Mouse (Mus musculus) erythroid progenitor cell, adult 5-6 weeks (primary cell): Measurements from ENCODE around the gene Map7d1. TPM values are rescaled to one million over a fixed set of nuclear protein-coding genes. Genes with fewer than 3 reads are reported as not detected.
A peak's percentile ranks its signal among the peaks of the same experiment; 100 is the strongest.

Source experiments
- ATAC-seq: replicated peaks from 2 replicates; pipeline ENCODE4 v1.8.0; 2016; ENCODE audit warnings: moderate number of reproducible peaks, mild to moderate bottlenecking, moderate TSS enrichment, inconsistent platforms; ENCODE audit not compliant: poor library complexity, low FRiP score, severe bottlenecking
- total RNA-seq, 2 experiments: library from RNA; stranded (forward) in 1 of 2; stranded (reverse) in 1 of 2; fragments of 150-400 nt in 1 of 2; fragments of 186-747, 209-891 nt in 1 of 2; gene quantifications; 2 replicates each; pipeline versions ENCODE4 v1.2.3 to v1.2.4; 2015 to 2017; ENCODE audit warnings: low replicate concordance in 2 of 2

Map7d1 gene
- total RNA-seq, 2 experiments from 2014 or later, result 6.3 to 6.7 TPM

DNA sequence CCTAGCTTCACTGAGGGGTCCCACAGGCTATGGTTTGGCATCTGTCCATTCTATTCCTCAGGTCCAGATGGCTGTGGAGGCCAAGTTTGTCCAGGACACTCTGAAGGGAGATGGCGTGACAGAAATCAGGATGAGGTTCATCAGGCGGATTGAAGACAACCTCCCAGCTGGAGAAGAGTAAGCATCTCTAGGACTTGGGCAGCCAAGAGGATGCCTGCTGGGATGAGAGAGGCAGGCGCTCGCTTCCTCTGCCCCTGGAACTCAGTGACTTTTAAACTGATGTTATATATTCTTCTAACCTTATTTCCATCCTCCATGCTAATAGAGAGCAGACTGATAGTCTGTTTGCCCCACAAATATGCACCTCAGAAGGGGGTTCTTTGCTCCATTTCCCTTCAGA lies 18.9 kb upstream of the Map7d1 start:
- ATAC-seq, result no peak

DNA sequence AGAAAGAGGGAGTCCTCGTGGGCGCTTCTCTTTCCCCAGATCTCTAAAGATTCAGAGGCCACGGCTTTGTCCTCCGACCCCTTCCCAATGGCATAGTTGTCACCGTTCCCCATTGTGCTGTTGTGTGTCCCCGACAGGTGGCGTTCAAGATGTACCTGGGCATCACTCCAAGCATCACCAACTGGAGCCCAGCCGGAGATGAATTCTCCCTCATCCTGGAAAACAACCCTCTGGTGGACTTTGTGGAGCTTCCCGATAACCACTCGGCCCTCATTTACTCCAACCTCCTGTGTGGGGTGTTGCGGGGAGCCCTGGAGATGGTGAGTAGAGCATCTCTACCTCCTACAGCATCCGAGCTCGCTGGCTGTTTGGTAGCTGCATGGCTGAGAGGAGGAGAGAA lies 17.6 kb upstream of the Map7d1 start:
- ATAC-seq, result no peak

DNA sequence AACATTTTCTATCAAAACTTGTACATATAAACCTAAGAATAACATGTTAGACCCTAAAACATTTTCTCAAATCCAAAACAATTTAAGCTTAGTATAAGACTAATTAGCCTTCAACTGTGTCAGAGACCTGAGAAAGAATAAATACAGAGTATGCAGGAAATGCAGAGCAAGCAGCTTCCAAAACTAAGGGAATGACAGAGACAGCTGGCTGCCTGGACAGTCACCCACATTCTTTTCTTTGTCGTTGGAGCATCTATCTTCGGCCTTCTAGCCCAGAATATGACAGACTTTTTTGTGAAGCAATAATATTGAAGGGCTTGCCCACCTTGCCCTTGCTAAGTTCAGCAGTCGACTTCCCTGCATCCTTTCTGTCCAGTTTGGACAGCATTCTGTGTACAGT lies 13.1 kb upstream of the Map7d1 start:
- ATAC-seq, result no peak

DNA sequence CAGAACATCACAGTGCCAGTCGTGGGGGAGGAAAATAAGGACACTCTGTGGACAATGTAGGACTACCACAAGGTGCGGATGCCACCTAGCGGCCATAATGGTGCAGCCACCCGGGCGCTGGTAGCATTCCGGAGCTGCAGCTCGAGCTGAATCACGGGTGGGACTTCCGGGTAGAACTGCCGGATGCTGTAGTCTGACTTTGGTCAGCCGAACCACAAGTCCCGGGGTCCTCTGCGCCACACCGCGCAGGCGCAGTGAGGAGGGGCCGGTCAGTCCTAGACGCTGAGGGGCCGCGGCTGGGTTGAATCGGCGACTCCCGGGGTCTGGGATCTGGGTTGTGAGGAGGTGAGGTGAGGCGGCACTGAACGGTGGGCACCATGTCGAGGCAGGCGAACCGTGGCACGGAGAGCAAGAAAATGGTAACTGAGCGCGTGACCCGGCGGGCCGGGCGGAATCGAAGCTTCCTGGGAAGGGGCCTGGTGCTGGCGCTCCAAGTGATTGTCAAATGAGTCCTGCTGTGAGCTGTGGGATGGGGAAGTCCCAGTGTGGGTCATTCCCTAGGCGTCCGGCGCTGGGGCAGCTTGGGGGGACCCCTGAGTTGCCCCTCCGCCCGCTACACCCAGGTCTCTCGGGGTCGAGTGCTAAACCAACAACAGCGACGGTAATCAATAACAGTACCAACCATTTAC lies 6.1 kb upstream of the Map7d1 start, which contains the start of gene Trappc3:
TSS of gene Trappc3 (plus strand) at position 207 of the 689 bp plus-strand sequence.
- ATAC-seq, result peak; percentile 84

DNA sequence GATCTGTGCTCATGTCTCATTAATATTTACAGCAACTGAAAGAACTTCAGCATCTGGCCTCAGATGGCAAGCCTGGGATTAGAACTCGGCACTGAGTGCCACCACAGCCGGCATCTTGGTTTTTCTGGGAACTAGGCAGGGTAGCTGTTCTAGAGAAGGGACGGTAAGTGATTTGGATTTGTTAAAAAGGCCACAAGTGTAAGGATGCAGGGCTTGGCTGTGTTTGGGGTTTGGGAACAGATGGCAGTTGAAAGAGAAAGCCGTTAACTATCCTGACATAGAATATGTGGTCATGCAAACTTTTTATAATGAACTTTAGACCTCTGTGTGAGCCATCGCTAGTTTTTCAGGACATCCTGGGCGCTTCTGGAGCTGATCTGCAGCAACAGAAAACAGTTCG lies 5.5 kb upstream of the Map7d1 start:
- ATAC-seq, result no peak

DNA sequence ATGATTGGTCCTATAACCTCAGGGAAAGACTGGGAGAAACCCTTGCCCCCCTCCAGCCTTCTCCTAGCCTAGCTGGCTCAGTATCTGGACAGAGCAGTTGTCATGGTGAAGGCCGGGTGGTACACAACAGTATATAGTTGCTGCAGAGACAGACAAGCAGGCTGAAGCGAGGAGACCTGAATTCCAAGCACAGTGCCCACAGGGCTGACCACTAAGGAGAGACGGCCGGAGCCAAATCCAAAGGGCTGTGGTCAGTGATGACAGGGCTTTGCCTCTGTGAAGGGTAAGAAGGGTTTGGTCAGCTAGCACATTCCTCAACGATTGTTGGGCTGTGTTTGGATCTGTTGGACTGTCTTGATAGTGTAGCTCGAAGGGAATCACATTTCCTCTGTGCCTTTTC lies 5.1 kb upstream of the Map7d1 start:
- ATAC-seq, result peak; percentile 9

DNA sequence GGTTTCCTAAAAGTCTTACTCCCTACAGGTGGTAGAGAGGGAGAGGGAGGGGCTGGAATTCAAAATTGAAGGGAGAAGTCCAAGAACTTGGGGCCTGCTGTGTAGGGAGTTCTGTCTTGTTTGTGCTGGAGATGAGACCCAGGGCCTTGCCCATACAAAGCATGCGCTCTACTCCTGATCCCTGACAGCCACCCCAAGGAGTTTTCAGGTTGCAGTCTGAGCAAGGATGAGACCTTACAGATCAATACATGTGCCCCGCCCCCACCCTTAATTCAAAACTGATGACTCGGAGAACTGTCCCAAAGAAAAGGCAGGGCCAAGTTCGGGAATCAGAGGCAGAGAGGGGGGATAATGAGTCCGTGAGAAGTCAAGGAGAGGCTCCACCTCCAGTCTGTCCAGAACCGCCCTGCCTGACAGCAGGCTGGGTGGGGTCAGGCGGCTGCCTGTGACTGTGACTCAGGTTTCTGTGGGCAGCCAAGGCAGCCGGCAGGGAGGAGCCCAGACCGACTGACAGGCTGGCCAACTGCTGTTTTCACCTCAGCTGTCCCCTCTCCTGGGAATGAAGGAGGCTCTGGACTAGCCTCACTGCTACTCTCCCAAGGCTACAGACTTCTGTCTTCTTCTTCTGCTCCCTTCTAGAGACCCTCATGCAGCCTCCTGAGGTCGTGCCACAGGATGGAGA lies 4.5 kb upstream of the Map7d1 start:
- peak; percentile 82 for ATAC-seq

DNA sequence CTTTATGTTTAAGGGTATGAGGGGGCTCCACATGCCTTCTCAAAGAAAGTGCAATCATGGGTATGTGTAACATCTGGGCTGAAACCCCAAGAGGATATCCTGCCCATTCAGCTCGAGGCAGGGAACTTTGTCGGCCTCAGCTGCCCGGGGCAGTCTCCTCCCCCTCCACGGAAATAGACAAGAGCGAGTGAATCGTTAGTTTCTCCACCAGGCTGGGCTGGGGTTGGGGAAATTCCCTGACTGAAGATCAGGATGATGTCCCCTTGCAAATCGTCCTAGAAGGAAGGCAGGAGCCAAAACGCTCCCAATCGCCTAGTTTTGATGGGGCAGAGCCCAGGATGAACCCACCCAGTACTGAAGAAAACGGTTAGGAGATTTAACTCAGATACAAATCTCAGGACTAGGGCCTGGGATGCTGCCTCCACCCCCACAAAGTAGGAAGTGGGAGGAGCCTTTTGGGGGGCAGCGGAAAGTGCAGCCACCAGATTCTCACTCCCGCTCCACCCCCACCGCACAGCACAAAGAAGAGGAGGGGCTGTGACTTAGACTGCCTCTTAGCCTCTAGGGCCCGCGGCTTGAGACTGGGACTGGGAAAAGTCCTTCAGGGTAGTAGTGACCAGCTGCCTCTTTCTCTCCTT lies 3.5 kb upstream of the Map7d1 start:
- ATAC-seq, result no peak

DNA sequence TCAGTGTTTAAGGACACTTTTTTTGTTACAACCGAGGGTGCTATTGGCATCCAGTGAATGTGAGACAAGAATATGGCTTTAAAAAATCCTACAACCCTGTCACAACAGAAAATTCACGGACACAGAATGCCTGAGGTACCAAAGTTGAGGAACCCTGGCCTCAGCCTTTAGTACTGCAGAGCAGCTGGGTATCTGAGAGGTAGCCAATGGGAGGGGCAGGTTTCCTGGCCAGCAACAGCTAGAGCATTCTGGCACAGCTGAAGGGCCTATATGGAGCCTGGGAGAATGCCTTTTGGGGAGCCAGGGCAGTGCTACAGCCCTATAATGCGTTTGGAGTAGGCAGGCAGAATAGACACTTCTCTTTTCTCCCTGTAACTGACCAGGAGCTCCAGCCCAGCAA lies 2.9 kb upstream of the Map7d1 start:
- ATAC-seq, result no peak

DNA sequence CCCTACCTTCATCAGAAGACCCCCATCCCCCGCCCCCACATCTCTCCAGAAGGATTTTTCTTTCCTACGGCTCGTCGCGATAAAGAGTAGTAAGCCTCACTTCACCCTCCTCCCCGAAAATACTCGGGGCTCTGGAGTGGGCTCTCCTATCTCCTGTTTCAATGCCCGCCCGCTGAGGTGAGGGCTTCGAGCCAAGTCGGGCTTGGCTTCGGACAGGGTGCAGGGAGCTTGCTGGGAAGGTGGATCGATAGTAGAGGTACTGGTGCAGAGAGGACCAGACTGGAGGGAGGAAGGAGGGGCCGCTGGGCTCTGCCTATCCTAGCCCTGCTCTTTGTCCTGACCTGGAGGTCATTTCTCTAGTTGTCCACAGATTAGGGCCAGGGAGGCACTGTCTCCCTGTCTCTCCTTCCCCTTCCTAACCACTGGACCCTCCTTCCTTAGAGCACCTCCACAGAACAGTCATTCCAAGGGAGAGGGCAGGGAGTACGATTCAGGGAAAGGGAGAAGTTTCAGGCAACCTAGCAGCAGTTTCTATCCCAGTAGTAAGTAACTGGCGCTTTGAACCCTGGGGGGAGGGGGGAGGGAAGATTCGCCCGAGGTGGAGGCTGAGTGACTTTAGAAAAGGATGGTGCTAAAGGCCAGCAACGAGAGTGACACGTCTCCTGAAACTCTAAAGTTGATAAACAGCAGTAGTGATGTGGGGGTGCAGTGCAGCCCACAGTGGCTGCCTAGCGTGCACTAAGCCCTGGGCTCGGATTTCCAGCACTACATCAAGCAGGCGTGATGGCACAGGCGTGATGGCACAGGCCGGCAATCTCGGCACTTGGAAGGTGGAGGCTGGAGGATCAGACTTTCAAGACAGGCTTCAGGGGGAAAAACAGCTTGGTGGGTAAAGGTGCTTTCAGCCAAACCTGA lies 1.1 kb upstream of the Map7d1 start:
- ATAC-seq, result no peak

DNA sequence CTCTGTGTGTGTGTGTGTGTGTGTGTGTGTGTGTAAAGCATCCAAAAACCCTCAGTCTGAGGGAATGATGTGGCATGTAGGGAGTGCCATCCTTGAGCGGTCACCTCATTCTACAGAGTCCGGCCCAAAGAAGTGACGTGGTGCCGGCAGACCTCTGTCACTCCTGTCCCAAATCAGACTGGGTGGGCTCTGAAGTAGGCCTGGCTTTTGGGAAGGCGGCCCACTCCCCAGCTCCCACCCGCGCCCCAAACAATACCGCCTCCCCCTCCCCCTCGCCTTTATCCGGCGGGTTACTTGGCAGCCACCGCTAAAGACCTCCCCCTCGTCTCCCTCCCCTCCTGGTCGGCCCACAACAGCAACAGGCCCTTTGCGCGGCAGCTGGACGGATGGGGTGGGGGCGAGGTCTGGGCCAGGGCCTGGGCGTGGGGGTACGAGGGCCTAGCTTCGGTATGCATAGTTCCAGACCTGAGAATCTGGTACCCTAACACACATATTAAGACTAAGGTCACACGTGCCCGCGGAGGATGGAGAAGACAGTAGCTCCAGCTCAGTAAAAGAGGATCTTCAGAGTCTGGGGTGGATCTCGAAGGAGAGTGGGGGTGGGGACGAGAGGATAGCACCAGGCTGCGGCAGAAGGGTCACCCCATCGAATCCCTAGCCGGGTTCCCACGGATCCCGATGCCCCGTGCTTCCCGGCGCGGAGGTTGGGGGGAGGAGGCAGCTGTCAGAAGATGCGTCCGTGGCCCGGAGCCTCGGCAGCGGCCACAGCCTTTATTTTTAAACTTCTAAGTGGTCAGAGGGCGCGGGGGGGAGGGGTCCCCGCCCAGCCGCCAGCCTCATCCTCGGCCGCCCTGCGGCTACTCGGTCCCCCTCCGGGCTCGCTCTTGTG lies 786 bp downstream of the Map7d1 start:
- no peak for ATAC-seq

DNA sequence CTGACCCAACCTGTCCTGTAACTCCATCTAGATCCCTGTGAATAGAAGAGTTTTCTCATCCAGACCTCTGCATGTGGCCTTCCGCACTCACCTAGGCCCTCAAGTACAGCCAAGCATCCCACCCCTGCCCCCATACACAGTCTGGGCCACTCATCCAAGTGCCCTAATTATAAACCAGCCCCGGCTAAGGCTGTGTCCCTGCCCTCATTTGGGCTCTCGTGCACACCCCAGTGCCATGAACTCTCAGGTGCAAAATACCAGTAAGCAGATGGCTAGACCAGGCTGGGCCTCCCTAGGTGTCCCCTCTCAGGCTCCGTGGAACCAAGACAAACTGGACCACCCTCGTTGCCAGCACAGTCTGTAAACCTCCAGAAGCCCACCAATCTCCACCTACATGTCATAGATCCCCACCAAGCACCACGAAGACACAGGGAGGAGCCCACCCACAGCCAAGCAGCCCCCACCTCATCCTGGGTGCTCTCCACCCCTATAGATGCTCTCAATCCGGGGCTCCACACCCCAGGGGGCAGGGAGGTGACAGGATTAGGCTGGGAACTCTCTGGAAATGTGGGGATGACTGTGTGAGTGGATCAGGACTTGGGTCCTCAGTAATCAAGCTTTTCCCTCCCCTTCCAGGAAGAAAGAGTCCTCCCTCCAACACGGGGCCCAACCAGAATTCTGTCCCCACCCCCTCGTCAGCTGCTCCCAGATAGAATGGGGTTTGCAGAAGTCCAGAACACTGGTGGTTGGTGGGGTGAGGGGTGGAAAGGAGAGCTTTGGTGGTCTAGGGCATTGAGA lies 1.6 kb downstream of the Map7d1 start:
- ATAC-seq, result no peak

DNA sequence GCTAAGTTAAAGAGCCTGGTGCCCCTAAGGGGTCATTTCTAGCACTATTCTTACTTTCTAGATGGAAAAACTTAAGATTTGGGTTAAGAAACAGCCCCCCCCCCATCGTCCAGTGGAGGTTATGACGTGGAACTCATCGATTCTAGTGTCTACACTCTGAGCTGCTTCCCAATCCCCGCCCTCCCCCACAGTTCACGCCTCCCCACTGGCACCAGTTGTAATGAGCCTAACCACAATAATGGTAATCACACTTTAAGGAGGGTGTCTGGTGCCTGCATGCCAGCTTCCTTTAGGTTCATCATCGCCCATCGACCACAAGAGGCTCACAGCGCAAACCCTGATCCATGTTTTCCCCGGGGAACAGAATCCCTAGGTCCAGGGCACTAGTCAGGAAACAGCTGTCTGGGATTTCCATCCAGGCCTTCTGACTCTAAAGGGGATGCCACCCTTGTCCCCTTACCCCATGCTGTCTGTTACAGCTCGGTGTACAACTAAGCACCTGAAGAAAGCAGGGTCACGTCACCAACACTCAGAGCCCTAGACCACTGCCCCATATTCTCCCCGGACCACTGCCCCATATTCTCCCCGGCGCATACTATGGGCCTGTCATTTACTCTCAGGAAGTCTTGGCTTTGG lies 2.4 kb downstream of the Map7d1 start:
- no peak for ATAC-seq

DNA sequence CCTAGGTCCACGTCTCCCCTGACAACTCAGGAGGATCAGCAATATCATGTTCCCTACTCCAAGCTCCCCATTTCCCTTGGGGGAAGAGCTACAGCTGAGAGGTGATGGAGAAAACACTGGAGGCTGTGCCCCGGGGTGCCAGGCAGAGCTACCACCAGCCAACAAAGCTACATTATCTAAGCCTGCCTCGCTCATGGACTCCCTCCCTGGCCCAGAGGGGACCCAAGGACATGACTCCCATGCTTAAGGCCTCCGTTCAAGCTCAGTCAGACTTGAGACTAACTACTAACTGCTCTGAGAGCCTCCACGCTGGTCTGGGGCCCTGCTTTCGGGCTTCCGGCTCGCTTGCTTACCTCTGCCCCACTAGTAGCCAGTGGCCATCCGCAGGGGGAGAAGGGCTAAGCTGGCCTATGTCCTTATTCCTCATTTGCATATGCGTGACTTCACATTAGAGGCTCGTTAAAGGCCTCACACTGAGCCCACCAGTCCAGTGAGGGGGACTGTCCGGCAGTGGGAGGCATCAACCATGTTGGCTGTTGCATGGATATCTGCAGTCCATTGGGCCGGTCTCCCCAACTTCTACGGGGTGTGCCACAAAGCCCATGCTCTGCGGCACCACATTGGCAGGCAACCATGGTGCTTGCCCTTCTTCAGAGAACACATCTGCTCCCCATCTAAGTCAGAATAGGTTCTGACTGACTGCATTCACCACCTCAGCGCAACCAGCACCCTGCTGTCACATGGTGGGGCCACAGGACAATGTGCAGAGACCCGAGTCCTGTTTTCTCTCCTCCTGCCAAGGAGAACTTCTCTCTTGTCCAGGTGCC lies 3.5 kb downstream of the Map7d1 start:
- no peak for ATAC-seq

DNA sequence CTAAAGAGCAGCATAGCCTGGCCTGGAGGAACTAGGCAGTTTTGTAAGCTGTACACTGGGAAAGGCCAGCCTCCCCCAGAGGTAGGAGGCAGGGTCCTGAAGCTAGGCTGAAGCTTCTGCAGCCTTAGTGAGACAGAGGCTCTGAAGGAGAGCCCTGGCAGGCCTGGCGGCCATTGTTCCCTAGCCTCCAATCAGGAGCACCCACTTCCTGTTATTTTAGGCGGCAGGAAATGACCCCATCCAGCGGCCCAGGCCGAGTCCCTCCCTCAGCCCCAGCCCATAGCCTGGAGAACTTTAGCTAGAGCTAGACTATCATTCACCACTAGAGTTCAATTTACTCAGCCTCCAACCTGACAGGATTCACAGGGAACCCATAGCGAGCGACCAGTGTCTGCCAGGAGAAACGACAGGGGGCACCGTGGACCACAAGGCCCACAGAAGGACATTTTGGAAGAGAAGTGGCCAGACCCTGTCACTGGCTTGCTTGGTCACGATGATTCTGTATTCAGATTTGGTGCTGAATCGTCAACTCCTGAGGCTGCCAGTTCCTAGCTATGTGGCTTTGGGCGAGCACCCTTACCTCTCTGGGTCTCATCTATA lies 4.4 kb downstream of the Map7d1 start:
- ATAC-seq, result no peak

DNA sequence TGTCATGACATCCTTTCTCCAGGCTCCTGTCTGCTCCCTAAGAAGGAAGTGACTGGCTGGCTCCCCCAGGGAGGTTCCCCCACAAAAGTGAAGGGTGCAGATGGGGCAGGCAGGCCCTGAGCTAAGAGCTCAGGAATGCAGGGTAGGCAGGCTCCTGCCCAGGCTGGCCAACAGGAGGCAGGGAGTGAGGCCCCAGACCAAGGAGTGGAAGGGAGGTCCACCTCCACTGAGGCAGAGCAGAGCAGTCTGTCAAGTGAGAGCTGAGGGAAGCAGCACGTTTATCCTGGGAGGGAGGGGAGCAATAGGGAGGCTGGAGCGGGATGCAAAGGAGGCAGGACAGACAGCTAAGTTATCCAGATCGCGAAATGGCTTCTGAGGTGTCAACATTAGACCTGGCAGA lies 5.5 kb downstream of the Map7d1 start:
- ATAC-seq, result no peak
